Mouse (Mus musculus): Measurements from ENCODE around the gene Gria4.
"Not testable (repeated sequence)": the region's sequence is repeated elsewhere in the genome, so short reads cannot be mapped to it uniquely, and the experiment has no call there.

Gene Gria4

DNA sequence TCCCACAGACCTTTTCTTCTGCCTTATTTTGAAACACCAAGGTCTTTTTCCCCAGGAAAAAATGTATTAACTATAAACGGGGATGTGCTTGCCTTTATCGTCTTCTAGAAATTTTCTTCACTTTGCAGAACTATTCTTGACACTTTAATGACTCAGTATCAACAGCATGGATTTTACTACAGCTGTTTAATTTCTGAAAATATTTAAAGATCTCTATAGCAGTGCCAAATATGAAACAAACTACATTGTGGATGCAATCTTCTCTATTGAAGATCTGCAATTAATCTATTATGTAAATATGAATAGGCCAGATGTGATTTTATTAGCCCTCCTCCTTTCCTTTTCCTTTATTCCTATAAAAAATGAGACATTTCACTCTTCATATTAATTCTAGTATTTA lies 194.2 kb downstream of the Gria4 start:
- intact Hi-C loops (cut with DNase I) = no loop called here

- intact Hi-C loops (cut with DNase I) = no loop called here
These were observed 222.4 kb downstream of the Gria4 start for GRCm38 (mm10) chr9:4573596-4573995.

DNA sequence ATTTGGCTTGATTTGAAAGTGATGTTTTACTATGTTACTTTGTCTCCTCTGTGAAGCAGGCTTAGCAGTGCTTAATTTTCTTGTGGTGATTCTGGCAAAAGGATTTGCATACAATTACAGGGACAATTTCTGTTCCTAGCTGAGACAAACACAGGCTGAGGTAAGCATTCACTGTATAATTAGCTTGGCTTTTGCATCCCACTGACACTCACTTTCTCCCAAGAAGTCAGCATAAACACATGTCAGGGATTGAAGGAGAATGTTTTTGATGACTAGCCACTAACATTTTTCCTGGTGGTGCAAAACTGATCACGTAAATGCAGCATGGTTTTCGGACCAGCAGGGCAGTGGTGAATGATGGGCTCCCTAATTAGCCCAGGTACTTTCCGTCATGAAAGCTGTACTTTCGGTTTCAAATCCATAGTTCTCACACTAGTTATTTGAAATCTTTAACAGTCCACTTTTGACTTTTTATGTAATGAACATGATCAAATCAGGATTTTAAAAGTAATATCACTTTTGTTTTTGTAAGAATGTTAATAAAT lies 240.5 kb downstream of the Gria4 start:
- intact Hi-C loops (cut with DNase I) = no loop called here

GRCm38 (mm10) chr9:4539218-4539617 lies 256.8 kb downstream of the Gria4 start:
- intact Hi-C loops (cut with DNase I) = loop anchor here (10.0 kb wide), 1 partner anchor 1096 kb away; no protein-coding TSS in a partner anchor

- intact Hi-C loops (cut with DNase I) = loop anchor here (10.0 kb wide), 1 partner anchor 1098 kb away; no protein-coding TSS in a partner anchor
These were observed 259.4 kb downstream of the Gria4 start for GRCm38 (mm10) chr9:4536514-4537150.

GRCm38 (mm10) chr9:4514563-4514885 lies 281.5 kb downstream of the Gria4 start:
- intact Hi-C loops (cut with DNase I) = no loop called here

DNA sequence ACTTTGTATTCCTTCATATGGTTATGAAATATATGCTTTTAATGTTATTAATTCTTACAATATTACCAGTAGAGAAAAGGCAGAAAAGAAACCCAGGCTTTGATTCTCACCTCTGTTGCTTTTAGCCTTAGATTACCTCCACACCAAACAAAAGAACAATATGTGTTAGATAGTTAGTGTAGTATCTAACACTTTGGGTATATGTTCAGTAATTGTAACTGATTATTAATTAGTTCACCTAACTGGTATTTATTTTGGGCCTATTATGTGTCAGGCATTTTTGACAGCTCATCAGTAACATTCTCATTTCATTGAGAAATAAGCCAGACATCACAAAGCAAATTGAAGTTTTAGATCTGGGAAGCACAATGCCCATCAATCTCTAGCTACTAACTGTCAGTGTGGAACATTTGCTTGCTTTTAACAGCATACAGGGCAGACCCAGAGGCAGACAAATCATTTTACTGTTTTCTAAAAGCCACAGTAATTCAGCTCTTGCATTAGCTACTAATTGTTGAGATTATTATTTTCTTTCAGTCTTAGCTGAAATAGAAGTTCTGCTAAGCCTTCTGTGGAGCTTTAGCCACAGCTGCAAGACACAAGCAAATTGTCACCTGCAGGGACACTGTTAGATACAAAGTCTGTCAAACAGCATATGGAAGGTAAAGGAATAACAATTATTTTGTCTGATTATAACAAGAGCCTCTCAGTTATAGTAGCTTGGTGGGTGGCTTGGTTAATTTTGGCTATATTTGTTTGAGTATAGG lies 282.1 kb downstream of the Gria4 start:
- intact Hi-C loops (cut with DNase I) = no loop called here

GRCm38 (mm10) chr9:4506086-4506485 lies 289.9 kb downstream of the Gria4 start:
- intact Hi-C loops (cut with DNase I) = no loop called here

DNA sequence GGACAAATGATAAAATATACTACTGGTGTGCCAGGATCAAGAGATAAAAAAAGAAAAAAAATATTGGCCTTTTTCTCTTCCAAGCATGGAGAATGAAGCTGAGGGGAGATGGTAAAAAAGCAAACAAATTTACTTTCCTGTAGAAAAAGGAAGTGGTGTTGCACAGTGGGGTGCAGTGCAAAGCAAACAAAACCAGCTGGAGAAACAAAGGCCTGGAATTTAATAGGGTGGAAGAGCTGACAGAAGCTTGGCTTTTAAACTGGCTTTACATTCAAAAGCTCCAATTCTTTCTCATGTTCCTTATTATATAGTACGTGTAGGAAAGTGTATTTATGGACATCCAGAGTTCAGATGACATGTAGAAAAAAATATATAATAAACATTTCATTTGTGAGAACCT lies 290.9 kb downstream of the Gria4 start:
- intact Hi-C loops (cut with DNase I) = no loop called here

DNA sequence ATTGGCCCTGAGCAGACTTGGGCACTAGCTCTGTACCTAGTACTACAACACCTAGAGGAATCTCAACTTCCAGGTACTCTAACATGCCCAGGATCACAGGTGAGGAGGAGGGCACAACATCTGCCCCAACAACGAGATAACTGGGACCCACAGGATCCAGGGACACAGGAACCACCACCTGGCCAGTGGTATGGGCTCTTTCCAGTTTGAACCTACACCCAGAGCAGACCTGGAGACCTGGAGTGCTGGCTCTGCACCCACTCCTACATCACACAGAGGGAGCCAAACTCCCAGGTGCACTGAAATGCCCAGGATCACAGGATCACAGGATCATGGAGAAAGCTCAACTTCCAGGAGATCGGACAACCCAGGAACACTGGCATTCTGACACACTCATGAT lies 309.6 kb downstream of the Gria4 start:
- intact Hi-C loops (cut with DNase I) = no loop called here

GRCm38 (mm10) chr9:4484502-4484901 lies 311.5 kb downstream of the Gria4 start:
- intact Hi-C loops (cut with DNase I) = no loop called here

GRCm38 (mm10) chr9:4470791-4471190 lies 325.2 kb downstream of the Gria4 start:
- intact Hi-C loops (cut with DNase I) = no loop called here

GRCm38 (mm10) chr9:4459456-4460070 lies 336.5 kb downstream of the Gria4 start:
- intact Hi-C loops (cut with DNase I) = no loop called here

DNA sequence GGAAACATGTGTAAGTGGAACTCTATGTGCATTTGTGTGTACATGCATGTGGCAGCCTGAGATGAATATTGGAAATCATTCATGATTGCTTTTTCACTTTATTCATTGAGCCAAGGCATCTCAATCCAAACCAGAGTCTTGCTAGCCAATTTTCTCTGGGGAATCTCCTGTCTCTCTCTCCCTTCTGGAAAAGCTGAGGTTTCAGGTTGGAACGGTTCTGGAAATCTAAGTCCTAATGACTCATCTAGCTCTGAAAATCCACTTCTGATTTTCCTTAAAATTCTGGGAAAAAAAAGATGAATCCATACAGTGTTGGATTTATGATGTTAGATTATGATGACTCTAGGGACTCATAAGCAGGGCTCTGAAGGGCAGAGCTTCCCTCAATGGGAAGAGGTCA lies 337.8 kb downstream of the Gria4 start:
- intact Hi-C loops (cut with DNase I) = no loop called here

DNA sequence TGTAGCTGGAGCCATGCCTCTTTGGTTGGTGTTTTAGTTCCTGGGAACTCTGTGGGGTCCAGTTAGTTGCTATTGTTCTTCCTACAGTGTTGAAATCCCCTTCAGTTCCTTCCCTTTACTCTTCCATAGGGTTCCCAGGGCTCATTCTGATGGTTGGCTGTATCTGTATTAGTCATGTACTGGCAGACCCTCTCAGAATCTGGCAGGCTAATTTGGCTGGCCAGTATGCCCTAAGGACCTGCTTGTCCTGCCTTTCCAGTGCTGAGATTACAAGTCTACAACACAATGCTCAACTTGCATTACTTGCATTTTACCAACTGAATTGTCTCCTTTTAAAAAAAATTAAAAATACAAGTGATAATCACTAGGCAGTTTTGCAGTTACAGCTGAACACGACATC lies 338.4 kb downstream of the Gria4 start:
- intact Hi-C loops (cut with DNase I) = no loop called here

DNA sequence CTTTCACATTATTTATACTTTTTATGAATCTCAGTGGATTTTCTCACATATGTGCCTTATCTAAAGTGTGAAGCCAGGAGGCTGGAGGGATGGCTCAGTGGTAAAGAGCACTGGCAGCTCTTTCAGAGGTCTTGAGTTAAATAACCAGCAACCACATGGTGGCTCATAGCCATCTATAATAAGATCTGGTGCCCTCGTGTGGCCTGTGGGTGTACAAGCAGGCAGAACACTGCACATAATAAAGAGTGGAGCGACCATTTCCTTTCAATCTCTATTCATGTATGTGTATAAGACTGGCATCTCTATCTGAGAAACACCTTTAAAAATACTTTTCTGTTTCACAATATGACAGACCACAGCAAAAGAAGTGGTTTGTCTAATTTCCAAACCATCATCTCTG lies 353.1 kb downstream of the Gria4 start:
- intact Hi-C loops (cut with DNase I) = no loop called here

DNA sequence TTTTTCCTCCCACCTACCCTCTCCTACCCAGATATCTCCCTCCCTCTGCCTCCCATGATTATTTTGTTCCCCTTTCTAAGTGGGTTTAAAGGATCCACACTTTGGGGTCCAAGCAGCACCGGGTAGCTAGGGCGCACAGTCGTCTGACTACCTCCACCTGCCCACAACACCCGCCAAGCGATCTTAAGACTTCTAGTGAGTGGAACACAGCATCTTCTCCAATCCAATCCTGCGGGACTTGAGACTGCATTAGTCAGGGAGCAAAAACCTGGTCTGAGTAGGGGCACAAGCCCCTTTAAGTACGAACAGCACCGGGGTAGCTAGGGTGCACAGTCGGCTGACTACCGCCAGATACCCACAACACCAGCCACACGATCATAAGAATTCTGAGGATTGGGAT lies 395.2 kb downstream of the Gria4 start:
- intact Hi-C loops (cut with DNase I) = not testable (repeated sequence)

DNA sequence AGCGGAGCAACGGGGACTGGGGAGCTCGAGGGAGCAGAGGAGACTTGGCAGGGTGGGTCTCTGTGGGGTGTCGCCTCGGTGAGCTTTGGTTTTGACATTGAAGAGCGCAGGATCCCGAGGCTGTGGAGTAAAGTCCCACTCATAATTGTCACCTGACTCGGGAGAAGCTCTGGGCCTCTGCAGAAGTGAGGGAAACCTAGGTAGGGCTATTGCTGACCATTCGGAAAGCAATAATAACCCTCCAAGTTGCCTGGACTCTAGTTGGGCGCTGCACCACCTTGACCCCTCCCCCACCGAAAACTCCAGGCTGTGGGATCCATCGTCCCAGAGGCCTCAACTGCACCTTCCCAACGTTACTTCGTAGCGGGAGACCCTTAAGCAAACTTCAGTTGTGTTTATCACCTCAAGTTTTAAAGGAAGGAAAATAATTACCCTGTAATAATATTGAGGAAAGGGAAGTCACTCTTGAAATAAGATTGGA lies 419.4 kb downstream of the Gria4 start:
- intact Hi-C loops (cut with DNase I) = loop anchor here (5.0 kb wide), 1 partner anchor 69 kb away; the partner anchor contains the start of genes Aasdhppt and Kbtbd3

DNA sequence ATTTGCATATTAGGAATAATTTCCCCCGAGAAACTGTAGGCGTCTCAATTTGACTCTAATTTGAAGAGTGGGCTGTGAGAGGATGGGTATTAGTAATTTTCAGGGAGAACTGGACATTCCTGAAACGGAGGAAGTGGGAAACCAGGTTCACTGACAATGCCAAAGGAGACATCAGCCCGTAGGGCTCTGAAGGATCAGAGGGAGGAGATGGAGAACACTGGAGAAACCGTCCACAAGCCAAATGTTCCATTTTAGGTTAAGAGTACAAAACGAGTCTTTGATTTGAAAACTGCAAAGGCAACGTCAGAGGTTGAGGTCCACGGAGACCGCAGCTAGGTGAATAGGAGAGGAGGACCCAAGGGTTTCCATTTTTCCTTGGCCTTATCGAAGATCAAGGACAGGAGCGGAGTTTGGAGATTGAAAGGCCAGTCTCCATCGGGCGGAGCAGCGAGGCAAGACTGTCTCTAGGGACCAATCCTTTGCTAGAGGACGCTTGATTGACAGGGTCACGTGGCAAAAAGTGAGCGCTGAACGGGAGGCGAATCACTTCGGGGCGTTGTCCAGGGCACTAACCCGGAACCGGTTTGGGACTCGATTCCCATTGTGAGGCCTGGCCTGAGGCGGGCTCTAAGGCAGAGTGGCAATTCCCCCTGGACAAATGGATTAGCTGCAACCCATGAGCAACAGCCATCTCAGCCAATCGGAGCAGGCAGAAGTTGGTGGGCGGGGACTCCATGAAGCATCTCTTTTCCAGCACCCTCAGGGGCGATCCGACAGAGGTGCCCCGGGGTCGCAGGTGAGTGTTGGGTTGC lies 420.0 kb downstream of the Gria4 start, which contains the start of gene Msantd4:
Msantd4 (plus strand) TSS at position 735 of the 812 bp plus-strand sequence.
- intact Hi-C loops (cut with DNase I) = loop anchor here (5.0 kb wide), 1 partner anchor 69 kb away; the partner anchor contains the start of genes Aasdhppt and Kbtbd3
